Comparison of ENCODE assay signal across 11 mouse cellular contexts in genomic region chr14:24213336-24213735, GRCm38 (mm10). TPM values are rescaled to one million over a fixed set of nuclear protein-coding genes. Genes with fewer than 3 reads are reported as not detected.
DNase-seq lines count a peak whose midpoint lies in the region; ATAC-seq and TF ChIP-seq lines count a peak whose summit lies in the region.
"Had no signal": no experiment of that assay in that cellular context is flagged by ENCODE, and none has a peak within 500 bp of the region (broad histone marks: within the 10 kb centered on the region; RNA-seq: fewer than 3 reads in every experiment).

No protein-coding gene starts in this region.

- H3K4me3 ChIP-seq in kidney, postnatal 0 days (replicated peaks; ENCODE audit: low read depth, low read length), result no peak overlapping the region
- no peak overlapping the region for H3K4me3 ChIP-seq in embryonic fibroblast, embryonic 13.5 days (ENCODE audit: insufficient read depth, low read length)
- H3K4me3 ChIP-seq in midbrain, embryonic 14.5 days (replicated peaks; ENCODE audit: low read depth, low read length), result no peak overlapping the region

- no peaks in the 10 kb centered on the region for H3K27me3 ChIP-seq in kidney, postnatal 0 days (ENCODE audit: insufficient read depth, low read length)
- H3K27me3 ChIP-seq in midbrain, embryonic 14.5 days (ENCODE audit: control insufficient read depth, insufficient read depth, low read length), result no peaks in the 10 kb centered on the region

- no peak overlapping the region for H3K4me2 ChIP-seq in kidney, postnatal 0 days (ENCODE audit: low read length)
- H3K4me2 ChIP-seq in midbrain, embryonic 14.5 days (ENCODE audit: low read length), result no peak overlapping the region

- peak; percentile 5 for DNase-seq in CD4-positive, CD25-positive, alpha-beta regulatory T cell, adult 2 months (ENCODE audit: low read depth, low spot score)
- peak; percentile 16 for DNase-seq in kidney, postnatal 0 days (ENCODE audit: low spot score)
- no peak for DNase-seq in kidney, postnatal 4 days
- DNase-seq in midbrain, embryonic 14.5 days, result no peak
- DNase-seq in left cerebral cortex, adult 11 months (ENCODE audit: low spot score), result no peak
- no peak for DNase-seq in urinary bladder, postnatal 10 days (ENCODE audit: low spot score)
- DNase-seq: cerebellum, postnatal 36 days; kidney, postnatal 25 days had no signal

- no peaks in the 10 kb centered on the region for H3K9me3 ChIP-seq in kidney, postnatal 0 days (replicated peaks; ENCODE audit: low read length)
- no peaks in the 10 kb centered on the region for H3K9me3 ChIP-seq in midbrain, embryonic 14.5 days (ENCODE audit: control insufficient read depth, low read length)

- WGBS in kidney, postnatal 0 days, result 63% methylated on average over 2 of the region's 2 CpGs
- 80% methylated on average over 2 of the region's 2 CpGs for WGBS in midbrain, embryonic 14.5 days

- H3K4me1 ChIP-seq in kidney, postnatal 0 days (replicated peaks; ENCODE audit: insufficient read depth, low read length), result peaks cover 52% of the 10 kb centered on the region
- H3K4me1 ChIP-seq in embryonic fibroblast, embryonic 13.5 days (ENCODE audit: control insufficient read depth, insufficient read depth, low read length), result peaks cover 19% of the 10 kb centered on the region
- H3K4me1 ChIP-seq in midbrain, embryonic 14.5 days (ENCODE audit: control insufficient read depth, insufficient read depth, low read length), result peaks cover 41% of the 10 kb centered on the region

- no peak for TF ChIP-seq POLR2A in embryonic fibroblast, embryonic 13.5 days (IDR thresholded peaks at IDR 0.05; ENCODE audit: low read depth, low read length)

- no peak for TF ChIP-seq CTCF in kidney, postnatal 0 days (IDR thresholded peaks at IDR 0.05; ENCODE audit: low read depth)
- TF ChIP-seq CTCF in embryonic fibroblast, embryonic 13.5 days (IDR thresholded peaks at IDR 0.05; ENCODE audit: borderline replicate concordance, insufficient read depth, low read length), result no peak

- H3K9ac ChIP-seq in kidney, postnatal 0 days (ENCODE audit: low read depth, low read length), result no peak overlapping the region
- no peak overlapping the region for H3K9ac ChIP-seq in midbrain, embryonic 14.5 days (replicated peaks; ENCODE audit: low read length)
- H3K9ac ChIP-seq: liver, embryonic 14.5 days had no signal

- no peak for ATAC-seq in CD4-positive, CD25-positive, alpha-beta regulatory T cell, adult 4 months
- no peak for ATAC-seq in kidney, postnatal 0 days (replicated peaks; ENCODE audit: low FRiP score, low read depth)
- ATAC-seq in midbrain, embryonic 14.5 days (ENCODE audit: low FRiP score, low TSS enrichment), result no peak

- H3K36me3 ChIP-seq in kidney, postnatal 0 days (ENCODE audit: insufficient read depth, low read length), result no peaks in the 10 kb centered on the region
- no peaks in the 10 kb centered on the region for H3K36me3 ChIP-seq in midbrain, embryonic 14.5 days (ENCODE audit: control insufficient read depth, insufficient read depth, low read length)

- H3K27ac ChIP-seq in kidney, postnatal 0 days, result no peak overlapping the region
- peak overlapping the region; percentile 71 for H3K27ac ChIP-seq in embryonic fibroblast, embryonic 13.5 days (ENCODE audit: insufficient read depth, low read length)
- H3K27ac ChIP-seq in midbrain, embryonic 14.5 days (replicated peaks; ENCODE audit: low read depth, low read length), result peak overlapping the region; percentile 66
- H3K27ac ChIP-seq: liver, embryonic 14.5 days had no signal

RNA-seq across cellular contexts. Expression of gene Dlg5, which starts 32.4 kb away (rescaled TPM):
- polyA plus RNA-seq in CD4-positive, CD25-positive, alpha-beta regulatory T cell, adult 4 months (2017; shearing (Covaris generic)), result under 1 TPM; 0.32 to 0.49 TPM
- polyA plus RNA-seq in kidney, postnatal 0 days (2015; fragmentation: Nextera tagmentation; extraction: Ambion mirVana), result 10.2 and 10.3 TPM in 2 replicates
- polyA plus RNA-seq in embryonic fibroblast, embryonic 13.5 days (2011; ENCODE audit: insufficient read length, low read depth, missing spikeins), result 60.8 and 79.5 TPM in 2 replicates
- 32.9 TPM in 2 replicates for polyA plus RNA-seq in midbrain, embryonic 14.5 days (2014; fragmentation: Nextera tagmentation; extraction: Ambion mirVana)

Comparison
In these comparisons a context has a peak if more than half of its experiments do, and no peak if none do; other contexts are left out.
1. DNase-seq: peak in CD4-positive, CD25-positive, alpha-beta regulatory T cell, adult 2 months (single experiment) and kidney, postnatal 0 days (single experiment); none in kidney, postnatal 4 days (0 of 2), midbrain, embryonic 14.5 days (single experiment), left cerebral cortex, adult 11 months (single experiment) and urinary bladder, postnatal 10 days (single experiment).